Mouse (Mus musculus) cerebellum, postnatal 4 days (tissue): ENCODE data around the gene Tmem222.

ENCODE experiments used
- DNase-seq, 2 experiments: peaks; one replicate each; pipeline ENCODE4 v3.0.0; 2022; ENCODE audit warnings: low spot score in 2 of 2, mixed read lengths in 1 of 2

The Tmem222 gene

DNA sequence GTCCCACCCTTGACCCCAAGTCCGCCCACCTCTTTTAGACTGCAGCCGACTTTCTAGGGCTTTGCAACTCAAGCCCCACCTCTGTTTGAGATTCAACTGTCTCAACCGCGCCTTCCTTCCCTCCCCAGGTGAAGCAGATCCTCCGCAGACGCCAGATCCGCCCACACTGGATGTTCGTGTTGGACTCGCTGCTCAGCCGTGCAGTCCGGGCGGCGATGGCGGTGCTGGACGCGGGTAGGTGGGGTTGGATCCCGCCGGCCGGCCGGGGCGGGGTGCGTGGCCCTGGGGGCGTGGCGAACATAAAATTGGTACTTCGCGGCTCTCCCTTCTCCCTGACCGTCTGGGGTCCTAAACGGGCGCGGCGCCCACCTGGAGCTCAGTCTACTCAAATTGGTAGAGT, 26.4 kb downstream of the Tmem222 start:
- no peak for DNase-seq

- DNase-seq = peak; percentile 77 to 88
These were observed 27.0 kb downstream of the Tmem222 start for GRCm38 (mm10) chr4:133250609-133251008.

DNA sequence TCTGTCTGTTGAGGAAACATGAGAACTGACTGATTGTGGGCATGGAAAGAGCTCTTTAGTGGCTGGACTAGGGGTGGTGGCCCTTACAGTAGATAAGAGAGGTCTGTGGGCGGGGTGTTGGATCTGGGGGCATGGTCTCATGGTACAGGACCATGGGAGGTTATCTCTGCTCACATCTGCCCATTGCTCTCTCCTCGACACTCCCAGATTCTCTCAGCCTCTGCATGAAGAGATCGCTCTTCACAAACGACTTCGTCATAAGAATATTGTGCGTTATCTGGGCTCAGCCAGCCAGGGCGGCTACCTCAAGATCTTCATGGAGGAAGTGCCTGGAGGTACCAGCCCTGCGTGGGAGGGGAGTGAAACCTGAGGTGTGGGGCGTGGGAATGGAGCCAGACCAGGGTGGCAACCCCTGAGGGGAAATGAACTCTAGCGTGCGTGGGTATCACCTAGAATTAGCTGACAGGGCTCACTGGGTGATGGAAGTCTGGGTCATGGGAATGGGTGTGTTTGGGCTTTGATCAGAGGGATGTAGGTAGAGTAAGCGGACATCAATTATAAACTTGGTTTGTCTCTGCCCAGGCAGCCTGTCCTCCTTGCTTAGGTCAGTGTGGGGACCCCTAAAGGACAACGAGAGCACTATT, 29.7 kb downstream of the Tmem222 start:
- DNase-seq = no peak

DNA sequence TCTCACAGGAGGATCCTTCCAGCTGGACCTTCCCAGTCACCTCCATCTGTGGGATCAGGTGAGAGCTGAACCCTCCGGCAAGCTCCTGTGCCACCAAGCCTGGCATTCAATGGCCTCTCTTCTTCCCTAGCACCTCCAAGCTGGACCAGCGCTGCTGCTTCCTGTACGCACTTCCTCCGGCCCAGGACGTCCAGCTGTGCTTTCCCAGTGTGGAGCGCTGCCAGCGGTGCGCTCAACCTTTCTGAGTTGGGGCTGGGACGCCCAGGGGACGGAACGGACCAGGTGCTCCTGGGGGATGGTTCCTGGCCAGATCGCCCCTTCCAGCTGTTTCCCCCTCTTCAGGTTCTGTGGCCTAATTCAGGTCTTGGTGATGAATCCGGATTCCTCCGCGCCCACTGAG, 30.5 kb downstream of the Tmem222 start:
- DNase-seq = no peak

GRCm38 (mm10) chr4:133244289-133244688, 33.3 kb downstream of the Tmem222 start:
- no peak for DNase-seq

GRCm38 (mm10) chr4:133243538-133243937, 34.1 kb downstream of the Tmem222 start:
- DNase-seq = no peak

DNA sequence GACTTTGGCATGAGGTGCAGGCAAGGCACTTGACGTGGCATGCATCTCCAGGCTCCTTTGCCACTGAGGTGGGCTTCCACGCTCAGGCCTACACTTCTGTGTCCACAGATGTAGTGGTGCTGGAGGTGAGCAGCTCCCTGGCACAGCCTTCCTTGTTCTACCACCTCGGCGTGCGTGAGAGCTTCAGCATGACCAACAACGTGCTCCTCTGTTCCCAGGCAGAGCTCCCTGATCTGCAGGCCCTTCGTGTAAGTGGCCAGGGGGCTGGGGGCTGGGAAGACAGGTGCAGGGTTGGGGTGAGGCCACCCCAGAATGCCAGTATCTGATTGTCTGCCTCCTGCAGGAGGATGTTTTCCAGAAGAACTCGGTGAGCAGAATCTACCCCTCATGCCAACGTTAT, 34.9 kb downstream of the Tmem222 start:
- no peak for DNase-seq

- no peak for DNase-seq
These were observed 35.7 kb downstream of the Tmem222 start for GRCm38 (mm10) chr4:133241910-133242309.

DNA sequence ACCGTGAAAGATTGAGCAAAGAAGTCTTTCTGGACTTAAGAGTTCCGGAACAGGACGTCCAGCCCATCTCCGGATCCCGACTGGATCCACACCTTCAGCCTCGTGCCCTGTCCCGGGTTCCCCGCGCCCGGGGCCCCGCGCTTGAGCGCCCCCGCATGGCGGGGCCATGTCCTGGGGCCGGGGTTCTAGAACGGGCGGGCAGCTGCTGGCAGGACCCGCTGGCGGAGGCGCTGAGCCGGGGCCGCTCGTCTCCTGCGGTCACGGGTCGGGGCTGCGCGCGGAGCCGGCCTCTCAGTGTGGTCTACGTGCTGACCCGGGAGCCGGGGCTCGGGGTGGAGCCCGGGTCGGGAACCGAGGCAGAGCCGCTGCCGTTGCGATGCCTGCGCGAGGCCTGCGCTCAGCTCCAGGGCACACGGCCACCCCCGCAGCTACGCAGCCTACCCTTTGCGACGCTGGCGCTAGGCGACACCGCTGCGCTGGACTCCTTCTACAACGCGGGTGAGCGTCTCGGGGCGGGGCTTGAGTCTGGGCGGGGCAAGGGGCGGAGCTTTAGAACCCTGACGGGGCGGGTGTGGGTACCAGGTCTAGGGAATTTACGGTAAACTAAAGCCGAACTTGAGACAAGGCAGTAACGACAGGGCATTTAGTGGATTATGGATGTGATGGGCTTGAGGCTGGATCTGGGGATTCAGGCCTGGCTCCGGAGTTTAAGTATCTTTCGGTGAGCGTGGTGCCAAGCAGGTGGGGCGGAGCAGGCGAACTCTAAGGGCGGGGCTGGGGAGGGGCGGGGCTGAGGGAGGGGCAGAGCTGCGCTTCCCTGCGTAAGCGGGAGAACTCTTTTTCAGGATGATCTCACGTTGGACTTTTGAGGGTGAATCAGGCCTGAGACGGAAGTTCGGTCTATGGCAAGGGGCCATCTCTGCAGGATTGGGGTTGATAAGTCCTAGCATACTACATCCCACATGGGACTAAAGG, 36.4 kb downstream of the Tmem222 start:
- peak; percentile 58 to 84 for DNase-seq

DNA sequence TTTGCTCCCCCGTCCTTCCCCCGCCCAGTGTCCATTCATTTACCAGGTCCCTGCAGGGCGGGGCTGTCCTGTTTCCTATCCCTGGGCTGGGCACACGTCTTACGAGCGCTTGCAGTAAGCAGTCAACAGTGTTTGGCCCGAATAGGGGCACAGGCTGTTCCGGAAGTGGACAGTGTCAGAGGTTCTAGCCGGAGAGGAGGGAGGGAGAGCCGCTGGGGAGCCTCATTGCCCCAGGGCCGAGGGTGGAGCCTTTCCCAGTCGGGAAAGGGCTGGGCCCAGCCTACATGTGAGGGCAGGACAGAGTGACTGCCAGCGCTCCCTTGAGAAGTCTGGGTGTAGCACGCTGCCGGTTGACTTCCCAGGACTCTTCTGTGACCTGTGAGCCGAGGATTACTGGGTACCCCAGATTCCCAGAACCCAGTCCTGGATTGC, 37.1 kb downstream of the Tmem222 start, which contains the start of gene Map3k6:
TSS of gene Map3k6 (plus strand) at position 329 of the 432 bp plus-strand sequence.
- no peak for DNase-seq

DNA sequence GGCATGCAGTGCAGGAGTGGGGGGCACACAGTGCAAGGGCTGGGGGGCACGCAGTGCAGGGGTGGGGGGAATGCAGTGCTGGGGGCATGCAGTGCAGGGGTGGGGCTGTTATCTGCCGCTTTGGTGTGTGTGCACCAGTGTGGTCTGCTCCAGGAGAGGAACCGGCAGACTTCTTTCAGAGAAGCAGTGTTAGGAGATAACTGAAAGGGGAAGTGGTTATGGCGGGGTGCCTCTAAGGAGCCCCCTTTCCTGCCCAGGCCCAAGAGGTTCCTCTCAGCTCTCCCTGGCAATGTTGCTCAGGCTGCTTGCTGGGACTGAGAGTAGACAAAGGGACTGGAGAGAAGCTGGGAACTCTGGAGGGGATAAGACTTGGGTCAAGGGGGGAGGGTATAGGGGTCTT, 39.7 kb downstream of the Tmem222 start:
- no peak for DNase-seq

DNA sequence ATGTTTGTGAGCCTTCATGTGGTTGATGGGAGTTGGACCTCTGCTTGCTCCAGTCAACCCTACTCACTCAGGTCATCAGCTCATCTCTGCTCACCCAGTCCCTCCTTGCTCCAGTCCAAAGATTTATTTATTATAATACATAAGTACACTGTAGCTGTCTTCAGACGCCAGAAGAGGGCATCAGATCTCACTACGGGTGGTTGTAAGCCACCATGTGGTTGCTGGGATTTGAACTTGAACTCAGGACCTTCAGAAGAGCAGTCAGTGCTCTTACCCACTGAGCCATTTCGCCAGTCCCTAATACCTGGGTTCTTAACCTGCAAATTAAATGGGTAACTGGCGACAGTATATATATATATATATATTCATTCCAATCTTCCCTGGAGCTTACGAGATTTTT, 42.2 kb downstream of the Tmem222 start:
- DNase-seq = no peak

DNA sequence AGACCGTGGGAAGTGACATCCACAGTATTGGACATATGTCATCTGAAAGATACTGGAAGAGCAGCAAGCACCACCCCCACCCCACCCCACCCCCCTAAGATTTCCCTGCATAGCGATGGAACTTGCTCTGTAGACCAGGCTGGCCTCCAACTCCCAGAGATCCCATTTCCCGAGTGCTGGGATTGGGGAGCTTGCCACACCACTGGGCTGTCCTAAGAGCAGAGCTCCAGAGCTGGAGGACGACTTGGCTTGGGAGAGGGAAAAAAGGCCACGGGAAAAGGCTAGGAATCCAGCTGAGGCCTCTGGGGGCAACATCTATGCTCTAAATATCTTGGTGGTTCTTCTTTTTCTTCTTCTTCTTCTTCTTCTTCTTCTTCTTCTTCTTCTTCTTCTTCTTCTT, 42.8 kb downstream of the Tmem222 start:
- no peak for DNase-seq

DNA sequence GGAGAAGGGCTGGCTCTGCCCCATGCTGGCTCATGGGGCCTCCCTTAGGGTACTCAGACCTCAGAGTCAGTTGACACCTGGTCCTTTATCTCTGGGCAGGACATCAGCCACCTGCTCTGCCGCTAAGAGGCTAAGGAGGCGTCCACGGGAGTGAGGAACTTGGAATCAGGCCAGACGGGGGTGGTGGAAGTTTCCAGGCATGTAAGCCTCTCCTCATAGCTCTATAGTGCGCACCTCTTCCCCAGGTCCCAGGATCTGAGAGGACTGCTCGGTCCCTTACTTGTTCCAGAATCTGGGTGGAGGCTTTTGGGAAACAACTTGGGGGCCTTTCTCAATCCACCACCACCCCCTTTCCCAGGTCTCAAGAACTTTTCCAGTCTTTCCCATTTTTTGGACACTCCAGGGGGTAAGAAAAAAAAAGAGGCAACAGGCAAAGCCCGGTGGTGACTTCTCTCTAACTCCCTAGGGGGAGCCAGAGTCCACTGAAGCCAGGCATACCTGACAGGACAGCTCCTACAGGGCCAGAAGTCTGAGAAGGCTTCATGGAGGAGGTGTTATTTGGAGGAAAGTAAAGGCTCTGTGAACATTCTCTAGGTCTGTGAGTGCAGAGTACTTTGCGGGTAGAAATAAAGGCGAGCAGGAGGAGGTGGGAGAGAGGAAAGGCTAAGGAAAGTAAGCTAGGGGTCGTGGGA, 44.2 kb downstream of the Tmem222 start:
- DNase-seq = no peak

DNA sequence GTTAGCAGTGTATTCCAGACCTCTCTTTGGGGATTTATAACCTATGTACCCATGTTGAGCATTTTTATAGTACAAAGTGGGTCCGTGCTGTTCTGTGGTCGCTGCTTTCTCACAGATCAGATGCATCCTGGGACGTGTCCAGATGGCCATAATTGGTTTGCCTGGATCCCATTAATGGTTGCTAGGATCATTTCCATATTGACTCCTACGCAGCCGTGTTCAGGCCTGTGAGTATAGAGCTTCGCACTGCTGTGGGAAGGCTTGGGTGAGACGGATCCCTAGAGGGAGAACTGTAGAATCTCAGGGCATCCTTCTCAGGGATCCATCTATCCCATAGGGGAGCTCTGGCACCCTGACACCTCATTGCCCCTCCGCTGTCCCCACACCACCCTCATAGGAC, 48.0 kb downstream of the Tmem222 start:
- DNase-seq = no peak

- DNase-seq = no peak
These were observed 50.0 kb downstream of the Tmem222 start for GRCm38 (mm10) chr4:133227636-133228035.

- no peak for DNase-seq
These were observed 51.5 kb downstream of the Tmem222 start for GRCm38 (mm10) chr4:133226073-133226472.

DNA sequence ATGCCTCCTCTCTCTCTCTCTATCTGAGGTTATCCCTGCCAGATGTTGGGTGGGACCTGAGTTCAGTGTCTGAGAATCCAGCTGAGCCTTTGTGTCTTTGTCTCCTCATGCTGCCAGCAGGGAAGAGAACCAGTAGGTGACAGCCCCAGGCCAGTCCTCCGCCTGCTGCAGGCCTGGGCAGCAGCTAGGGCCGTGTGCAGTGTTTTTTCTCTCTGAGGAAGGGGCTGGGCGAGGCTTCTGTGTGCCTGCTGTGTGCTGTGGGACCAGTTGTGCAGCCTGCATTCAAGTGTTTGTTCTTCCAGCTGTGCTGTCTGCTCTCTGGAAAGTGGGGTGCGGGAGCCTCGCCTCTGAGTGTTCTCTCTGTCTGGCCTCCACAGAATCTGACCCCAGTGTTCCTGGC, 53.7 kb downstream of the Tmem222 start:
- DNase-seq = no peak

DNA sequence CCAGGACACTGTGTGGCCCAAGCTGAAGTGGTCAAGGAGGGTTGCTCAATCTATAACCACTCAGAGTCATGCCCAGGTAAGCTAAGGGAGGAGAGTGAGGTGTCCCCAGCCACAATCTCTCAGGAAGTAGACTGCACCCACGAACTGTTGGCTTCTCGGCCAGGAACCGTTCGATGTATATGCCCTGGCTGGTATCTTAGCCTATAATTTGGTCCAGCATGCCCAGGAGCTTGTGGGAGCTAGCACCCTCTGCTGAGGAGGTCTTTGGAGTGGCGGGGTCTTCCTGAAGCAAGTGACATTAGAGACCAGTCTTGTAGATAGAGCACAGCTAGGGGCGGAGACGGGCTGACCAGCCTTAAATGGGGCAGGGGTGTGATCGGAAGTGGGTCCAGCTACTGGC, 55.9 kb downstream of the Tmem222 start:
- no peak for DNase-seq

- no peak for DNase-seq
These were observed 56.9 kb downstream of the Tmem222 start for GRCm38 (mm10) chr4:133220656-133221055.

- no peak for DNase-seq
These were observed 58.8 kb downstream of the Tmem222 start for GRCm38 (mm10) chr4:133218745-133219144.

- DNase-seq = peak in 1 of 2 experiments; percentile 78
These were observed 60.0 kb downstream of the Tmem222 start for GRCm38 (mm10) chr4:133217641-133218040.
